Mouse (Mus musculus) hindbrain, postnatal 0 days (tissue): ENCODE results near the gene Hist1h2bp. TPM values are rescaled to one million over a fixed set of nuclear protein-coding genes. Genes with fewer than 3 reads are reported as not detected.
"Not testable (repeated sequence)": the region's sequence is repeated elsewhere in the genome, so short reads cannot be mapped to it uniquely, and the experiment has no call there.

Experiments used
- ATAC-seq: fragments of 200-750 bp; cut with Nextera tagmentation; 2 replicates; pipeline ENCODE4 v1.8.0; 2017; ENCODE audit warnings: mild to moderate bottlenecking, moderate TSS enrichment, moderate library complexity
- DNase-seq: peaks from one replicate; pipeline ENCODE4 v3.0.0-alpha.2; 2015; ENCODE audit warnings: low spot score
- H3K27ac ChIP-seq: fragments of 300-500 bp; sonication (generic); 2 replicates; pipeline ENCODE4 v1.5.1; 2014; ENCODE audit warnings: mild to moderate bottlenecking
- H3K27me3 ChIP-seq: fragments of 300-500 bp; sonication (generic); 2 replicates; pipeline ENCODE4 v1.6.1; 2014; ENCODE audit warnings: low read length, mixed read lengths; ENCODE audit not compliant: insufficient read depth
- H3K36me3 ChIP-seq: fragments of 300-500 bp; sonication (generic); 2 replicates; pipeline ENCODE4 v1.6.1; 2014; ENCODE audit warnings: low read length, mixed read lengths; ENCODE audit not compliant: insufficient read depth
- H3K4me1 ChIP-seq: fragments of 300-500 bp; sonication (generic); 2 replicates; pipeline ENCODE4 v1.6.1; 2014; ENCODE audit warnings: antibody characterized with exemption, low read length, mixed read lengths; ENCODE audit not compliant: insufficient read depth
- H3K4me2 ChIP-seq: fragments of 300-500 bp; sonication (generic); 2 replicates; pipeline ENCODE4 v1.6.1; 2014; ENCODE audit warnings: low read depth, mild to moderate bottlenecking, low read length, moderate library complexity, mixed read lengths
- H3K4me3 ChIP-seq: fragments of 300-500 bp; sonication (generic); 2 replicates; pipeline ENCODE4 v1.5.1; 2014; ENCODE audit warnings: low read length
- H3K9ac ChIP-seq: fragments of 300-500 bp; sonication (generic); replicated peaks from 2 replicates; pipeline ENCODE4 v1.6.1; 2014; ENCODE audit warnings: mild to moderate bottlenecking, low read length, moderate library complexity, mixed read lengths
- H3K9me3 ChIP-seq: fragments of 300-500 bp; sonication (generic); 2 replicates; pipeline ENCODE4 v1.6.1; 2016; ENCODE audit warnings: low read length, mixed read lengths
- CTCF ChIP-seq: IDR thresholded peaks from 2 replicates; pipeline ENCODE4 v1.5.1; 2016; ENCODE audit warnings: antibody characterized with exemption, control low read depth, low read depth
- WGBS: fragments of 180-500 bp; shearing (Covaris S2); extraction: QIAGEN DNeasy Blood & Tissue Kit; methylation state at CpG from one replicate; pipeline ENCODE4 v1.1.7; 2014; 5-methylcytosine and 5-hydroxymethylcytosine counted together
- polyA plus RNA-seq: library from polyadenylated mRNA; unstranded; fragments of >200 nt; fragmentation: Nextera tagmentation; extraction: Ambion mirVana; gene quantifications from 2 replicates; pipeline ENCODE4 v1.2.1, GENCODE M21; 2015
- total RNA-seq: library from RNA; depleted of rRNA; stranded (reverse); fragments of >200 nt; gene quantifications from 2 replicates; pipeline ENCODE4 v1.2.3, GENCODE M21; 2014; rRNA removed

The Hist1h2bp gene
- 234 and 289 TPM in 2 replicates for total RNA-seq
- 0.84 TPM in 1 of 2 replicates, not detected in the other for polyA plus RNA-seq

- H3K9me3 ChIP-seq, H3K27me3 ChIP-seq, H3K36me3 ChIP-seq, H3K4me1 ChIP-seq: not testable (repeated sequence)
- Histone ChIP-seq H3K4me3 (peak within 1 kb of the TSS; percentile 31), H3K27ac (peak within 1 kb of the TSS; percentile 73), H3K4me2 (peak within 1 kb of the TSS; percentile 54), H3K9ac (peak within 1 kb of the TSS; percentile 35; the same call in 1 of the 2 replicates)
- ATAC-seq (peak; percentile 96), DNase-seq (peak; percentile 99)
- 0% methylated on average over 34 of the region's 63 CpGs for WGBS
Observed at GRCm38 (mm10) chr13:21786899-21787629, at the start of gene Hist1h2bp, which contains the start of gene Hist1h2an. TSS of gene Hist1h2bp (plus strand) at chr13:21787461. TSS of gene Hist1h2an (minus strand) at chr13:21787218.

GRCm38 (mm10) chr13:21745006-21745405 is 42.3 kb upstream of the Hist1h2bp start:
- H3K9ac ChIP-seq = no peak overlapping the region
- H3K36me3 ChIP-seq = no peaks in the 10 kb centered on the region
- ATAC-seq (no peak), DNase-seq (no peak)
- no peak overlapping the region for H3K27ac ChIP-seq
- no peaks in the 10 kb centered on the region for H3K9me3 ChIP-seq
- no peaks in the 10 kb centered on the region for H3K4me1 ChIP-seq
- H3K4me3 ChIP-seq = no peak overlapping the region
- H3K4me2 ChIP-seq = no peak overlapping the region
- TF ChIP-seq CTCF = no peak
- 94% methylated on average over 1 of the region's 1 CpGs for WGBS
- no peaks in the 10 kb centered on the region for H3K27me3 ChIP-seq

- 5% methylated on average over 5 of the region's 5 CpGs for WGBS
- H3K36me3 ChIP-seq = no peaks in the 10 kb centered on the region
- H3K4me2 ChIP-seq = peak overlapping the region; percentile 64
- ATAC-seq = no peak
- peak overlapping the region; percentile 56 for H3K9ac ChIP-seq
- no peak for TF ChIP-seq CTCF
- peak overlapping the region; percentile 71; the same call in 1 of the 2 replicates for H3K27ac ChIP-seq
- peak; percentile 29 for DNase-seq
- H3K4me3 ChIP-seq = peak overlapping the region; percentile 46
- H3K9me3 ChIP-seq = no peaks in the 10 kb centered on the region
- H3K27me3 ChIP-seq = no peaks in the 10 kb centered on the region
- peaks cover 7% of the 10 kb centered on the region; the same call in 1 of the 2 replicates for H3K4me1 ChIP-seq
Observed at GRCm38 (mm10) chr13:21749387-21750158, 37.7 kb upstream of the Hist1h2bp start.

GRCm38 (mm10) chr13:21750159-21751017 is 36.9 kb upstream of the Hist1h2bp start, which contains the start of gene Hist1h4k:
TSS of gene Hist1h4k (minus strand) at chr13:21750505.
- not testable (repeated sequence) for H3K27me3 ChIP-seq, H3K9me3 ChIP-seq, H3K4me1 ChIP-seq, H3K36me3 ChIP-seq
- peak within 1 kb of the TSS; percentile 46 for H3K4me3 ChIP-seq
- H3K4me2 ChIP-seq = peak within 1 kb of the TSS; percentile 64
- peak within 1 kb of the TSS; percentile 56 for H3K9ac ChIP-seq
- peak within 1 kb of the TSS; percentile 71; the same call in 1 of the 2 replicates for H3K27ac ChIP-seq
- 0% methylated on average over 43 of the region's 56 CpGs for WGBS
- ATAC-seq = peak; percentile 87
- DNase-seq = peak; percentile 95

GRCm38 (mm10) chr13:21751417-21751816 is 35.8 kb upstream of the Hist1h2bp start:
- no peak for TF ChIP-seq CTCF
- Histone ChIP-seq H3K4me2 (no peak overlapping the region), H3K4me1 (peaks cover 9% of the 10 kb centered on the region; the same call in 1 of the 2 replicates), H3K36me3 (no peaks in the 10 kb centered on the region), H3K4me3 (no peak overlapping the region), H3K27me3 (no peaks in the 10 kb centered on the region), H3K9me3 (no peaks in the 10 kb centered on the region), H3K27ac (no peak overlapping the region), H3K9ac (no peak overlapping the region)
- ATAC-seq (no peak), DNase-seq (no peak)

- Histone ChIP-seq H3K27me3 (no peaks in the 10 kb centered on the region), H3K9ac (no peak overlapping the region), H3K27ac (no peak overlapping the region), H3K4me1 (peaks cover 9% of the 10 kb centered on the region; the same call in 1 of the 2 replicates), H3K4me2 (no peak overlapping the region), H3K36me3 (no peaks in the 10 kb centered on the region), H3K9me3 (no peaks in the 10 kb centered on the region), H3K4me3 (no peak overlapping the region)
- ATAC-seq (no peak), DNase-seq (no peak)
- WGBS = 82% methylated on average over 3 of the region's 3 CpGs
- TF ChIP-seq CTCF = no peak
Observed at GRCm38 (mm10) chr13:21751827-21752226, 35.4 kb upstream of the Hist1h2bp start.
